In the genomic region with DNA sequence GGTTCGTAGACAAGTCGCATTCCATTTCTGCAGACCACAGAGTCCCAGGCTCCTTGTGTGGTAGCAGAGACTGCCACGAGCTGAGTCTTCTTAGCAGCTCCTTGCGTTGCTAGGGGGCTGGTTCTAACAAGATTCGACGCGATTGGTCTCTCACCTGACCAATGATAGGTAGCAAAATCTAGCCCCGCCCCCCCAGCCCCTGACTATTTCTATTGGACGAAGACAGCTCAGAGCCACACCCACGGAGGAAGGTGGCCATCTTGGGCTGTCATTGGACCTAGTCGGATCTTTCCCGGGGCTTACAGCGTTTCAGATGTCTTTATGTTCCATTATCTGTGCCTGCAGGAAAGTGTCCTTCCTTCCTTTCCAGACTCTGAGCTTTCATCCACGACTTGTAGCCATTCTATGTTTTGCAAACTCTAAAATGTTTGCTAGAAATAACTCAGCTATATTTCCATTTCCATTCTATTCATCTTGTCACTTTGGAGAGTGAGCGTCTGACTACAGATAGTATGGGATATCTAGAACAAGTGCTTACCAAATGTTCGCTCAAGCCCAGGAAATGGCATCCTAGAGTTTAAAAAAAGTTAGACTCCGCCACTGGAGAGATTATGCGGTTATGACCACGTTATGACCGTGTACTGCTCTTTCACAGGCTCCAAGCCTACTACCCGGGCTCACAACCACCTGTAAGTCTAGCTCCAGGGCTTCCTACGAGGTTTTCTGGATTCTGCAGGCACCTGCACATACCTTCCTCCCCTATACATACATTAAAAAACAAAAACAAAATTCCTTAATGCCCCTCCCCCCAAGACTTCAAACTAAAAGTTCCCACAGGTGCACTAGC, we compare ENCODE assay signal across 8 mouse cellular contexts. TPM values are rescaled to one million over a fixed set of nuclear protein-coding genes. Genes with fewer than 3 reads are reported as not detected.
DNase-seq lines count a peak whose midpoint lies in the region; ATAC-seq lines count a peak whose summit lies in the region.

No protein-coding gene starts in this region.

- H3K4me2 ChIP-seq in kidney, embryonic 16.5 days (replicated peaks; ENCODE audit: low read depth, low read length), result peak overlapping the region; percentile 81
- peak overlapping the region; percentile 87 for H3K4me2 ChIP-seq in liver, embryonic 11.5 days

- peaks cover 6% of the 10 kb centered on the region; the same call in 1 of the 2 replicates for H3K4me1 ChIP-seq in heart, embryonic 10.5 days
- H3K4me1 ChIP-seq in kidney, embryonic 16.5 days (ENCODE audit: insufficient read depth, low read length), result peaks cover 6% of the 10 kb centered on the region; the same call in 1 of the 2 replicates
- H3K4me1 ChIP-seq in liver, embryonic 11.5 days (replicated peaks; ENCODE audit: control insufficient read depth, insufficient read depth, low read length), result peaks cover 5% of the 10 kb centered on the region; the same call in 1 of the 2 replicates

- peak; percentile 95 for DNase-seq in heart, adult 11 months
- no peak for DNase-seq in heart, adult 8-10 months (ENCODE audit: low spot score)
- DNase-seq in embryo, embryonic 10 days (ENCODE audit: low spot score), result peak; percentile 95
- DNase-seq in heart, embryonic 10.5 days (ENCODE audit: low spot score), result peak; percentile 97
- peak; percentile 88 for DNase-seq in liver, embryonic 11.5 days (ENCODE audit: low spot score)
- peak; percentile 67 for DNase-seq in naive thymus-derived CD4-positive, alpha-beta T cell, adult 2 months (ENCODE audit: low read depth)
- peak; percentile 71 for DNase-seq in splenic B cell, adult 2 months (ENCODE audit: low read depth, low spot score)

- 23% methylated on average over 22 of the region's 22 CpGs for WGBS in heart, embryonic 10.5 days
- 20% methylated on average over 22 of the region's 22 CpGs for WGBS in kidney, embryonic 16.5 days
- 17% methylated on average over 22 of the region's 22 CpGs for WGBS in liver, embryonic 11.5 days

- peak overlapping the region; percentile 70 for H3K27ac ChIP-seq in heart, embryonic 10.5 days
- no peak overlapping the region for H3K27ac ChIP-seq in kidney, embryonic 16.5 days (ENCODE audit: low read length)
- peak overlapping the region; percentile 9; the same call in 1 of the 2 replicates for H3K27ac ChIP-seq in liver, embryonic 11.5 days (ENCODE audit: low read depth, low read length)

- H3K4me3 ChIP-seq in heart, embryonic 10.5 days, result peak overlapping the region; percentile 58
- H3K4me3 ChIP-seq in kidney, embryonic 16.5 days (ENCODE audit: low read length), result peak overlapping the region; percentile 49
- H3K4me3 ChIP-seq in liver, embryonic 11.5 days (ENCODE audit: low read depth, low read length), result peak overlapping the region; percentile 50

- no peaks in the 10 kb centered on the region for H3K27me3 ChIP-seq in heart, embryonic 10.5 days (ENCODE audit: insufficient read depth, poor library complexity, severe bottlenecking)
- no peaks in the 10 kb centered on the region for H3K27me3 ChIP-seq in kidney, embryonic 16.5 days (ENCODE audit: insufficient read depth, low read length)
- no peaks in the 10 kb centered on the region for H3K27me3 ChIP-seq in liver, embryonic 11.5 days (replicated peaks; ENCODE audit: control insufficient read depth, insufficient read depth, low read length)
- no peaks in the 10 kb centered on the region for H3K27me3 ChIP-seq in splenic B cell, adult 2 months (ENCODE audit: control insufficient read depth, insufficient read depth, low read length, poor library complexity, severe bottlenecking)

- no peaks in the 10 kb centered on the region for H3K9me3 ChIP-seq in heart, embryonic 10.5 days
- H3K9me3 ChIP-seq in kidney, embryonic 16.5 days (ENCODE audit: low read length), result no peaks in the 10 kb centered on the region
- H3K9me3 ChIP-seq in liver, embryonic 11.5 days (ENCODE audit: control insufficient read depth, low read length), result no peaks in the 10 kb centered on the region

- ATAC-seq in kidney, embryonic 16.5 days (ENCODE audit: low FRiP score, low TSS enrichment), result peak; percentile 95
- ATAC-seq in liver, embryonic 11.5 days (replicated peaks; ENCODE audit: low FRiP score), result peak; percentile 96

- peak overlapping the region; percentile 62 for H3K9ac ChIP-seq in kidney, embryonic 16.5 days (replicated peaks; ENCODE audit: low read length)
- peak overlapping the region; percentile 46 for H3K9ac ChIP-seq in liver, embryonic 11.5 days (ENCODE audit: low read depth, low read length)

- peaks cover 12% of the 10 kb centered on the region for H3K36me3 ChIP-seq in heart, embryonic 10.5 days
- H3K36me3 ChIP-seq in kidney, embryonic 16.5 days (ENCODE audit: insufficient read depth, low read length), result peaks cover 4% of the 10 kb centered on the region
- H3K36me3 ChIP-seq in liver, embryonic 11.5 days (ENCODE audit: control insufficient read depth, insufficient read depth, low read length), result no peaks in the 10 kb centered on the region; the same call in 1 of the 2 replicates
- H3K36me3 ChIP-seq in splenic B cell, adult 2 months (ENCODE audit: control insufficient read depth, insufficient read depth, low read length, poor library complexity, severe bottlenecking), result no peaks in the 10 kb centered on the region; the same call in 1 of the 2 replicates

RNA-seq across cellular contexts. Expression of a gene that starts 8.8 kb away (rescaled TPM):
- total RNA-seq in heart, adult 8-10 months (2022), result 10 to 100 TPM; 27.5 to 34.9 (median 30.2) TPM
- 16.6 and 18.3 TPM in 2 replicates for polyA plus RNA-seq in heart, embryonic 10.5 days (2016; fragmentation: Nextera tagmentation; extraction: Ambion mirVana)
- polyA plus RNA-seq in kidney, embryonic 16.5 days (2015; fragmentation: Nextera tagmentation; extraction: Ambion mirVana), result 27.4 and 27.5 TPM in 2 replicates
- polyA plus RNA-seq in liver, embryonic 11.5 days (2014; fragmentation: Nextera tagmentation; extraction: Ambion mirVana), result 18.7 and 19.2 TPM in 2 replicates

RNA-seq across cellular contexts. Expression of a gene that starts 45.4 kb away (rescaled TPM):
- total RNA-seq in heart, adult 8-10 months (2022), result 100 to 1,000 TPM in 2 of 4 experiments, 10 to 100 TPM in 2; 90.8 to 111 (median 97.3) TPM
- 253 and 367 TPM in 2 replicates for polyA plus RNA-seq in heart, embryonic 10.5 days (2016; fragmentation: Nextera tagmentation; extraction: Ambion mirVana)
- polyA plus RNA-seq in kidney, embryonic 16.5 days (2015; fragmentation: Nextera tagmentation; extraction: Ambion mirVana), result 500 and 509 TPM in 2 replicates
- 341 and 346 TPM in 2 replicates for polyA plus RNA-seq in liver, embryonic 11.5 days (2014; fragmentation: Nextera tagmentation; extraction: Ambion mirVana)
